Mouse (Mus musculus): ENCODE measurements around the gene Serpine1. TPM values are rescaled to one million over a fixed set of nuclear protein-coding genes. Genes with fewer than 3 reads are reported as not detected.

Serpine1 gene
- polyA plus RNA-seq, 1 experiment from 2014 or later, result 0.32 TPM

- Histone ChIP-seq H3K27ac (ENCODE audit: low read depth, low read length) (no peak overlapping the region), H3K4me3 (ENCODE audit: low read length) (no peak overlapping the region), H3K4me1 (ENCODE audit: control insufficient read depth, insufficient read depth, low read length) (no peaks in the 10 kb centered on the region), H3K27me3 (ENCODE audit: control insufficient read depth, insufficient read depth, low read length) (no peaks in the 10 kb centered on the region), H3K4me2 (replicated peaks; ENCODE audit: low read depth, low read length) (no peak overlapping the region), H3K9ac (ENCODE audit: low read depth, low read length) (no peak overlapping the region), H3K36me3 (ENCODE audit: control insufficient read depth, insufficient read depth, low read length) (no peaks in the 10 kb centered on the region), H3K9me3 (ENCODE audit: control insufficient read depth, low read length) (no peaks in the 10 kb centered on the region)
- 67% methylated on average over 28 of the region's 28 CpGs for WGBS
- no peak for ATAC-seq (ENCODE audit: low FRiP score, low TSS enrichment)
Measured at GRCm38 (mm10) chr5:137102575-137103522, 30.8 kb upstream of the Serpine1 start.

DNA sequence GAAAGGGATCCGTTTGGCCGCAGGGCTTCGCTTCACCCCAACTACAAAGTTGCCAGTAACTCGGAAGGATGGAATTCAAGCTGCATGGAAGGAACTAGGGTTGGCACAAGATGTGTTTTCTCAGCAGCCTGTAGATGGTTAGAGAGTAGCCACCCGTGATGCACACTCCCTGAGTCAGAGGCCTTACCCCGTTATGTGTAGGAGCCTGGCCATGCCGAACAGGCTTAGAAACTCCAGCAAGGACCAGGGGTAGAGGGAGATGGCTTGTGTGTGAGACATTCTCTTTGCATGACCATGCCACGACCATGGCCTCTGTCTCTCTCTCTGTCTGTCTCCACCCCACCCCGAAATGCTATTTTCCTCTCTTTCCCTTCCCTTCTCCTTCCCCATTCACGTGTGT is 30.0 kb upstream of the Serpine1 start:
- ATAC-seq (ENCODE audit: low FRiP score, low TSS enrichment), result no peak
- Histone ChIP-seq H3K27ac (ENCODE audit: low read depth, low read length) (no peak overlapping the region), H3K9ac (ENCODE audit: low read depth, low read length) (no peak overlapping the region), H3K4me2 (replicated peaks; ENCODE audit: low read depth, low read length) (no peak overlapping the region), H3K4me1 (ENCODE audit: control insufficient read depth, insufficient read depth, low read length) (no peaks in the 10 kb centered on the region), H3K27me3 (ENCODE audit: control insufficient read depth, insufficient read depth, low read length) (no peaks in the 10 kb centered on the region), H3K36me3 (ENCODE audit: control insufficient read depth, insufficient read depth, low read length) (no peaks in the 10 kb centered on the region), H3K9me3 (ENCODE audit: control insufficient read depth, low read length) (no peaks in the 10 kb centered on the region), H3K4me3 (ENCODE audit: low read length) (no peak overlapping the region)
- WGBS, result 71% methylated on average over 10 of the region's 10 CpGs

- H3K9me3 ChIP-seq (ENCODE audit: control insufficient read depth, low read length), result no peaks in the 10 kb centered on the region
- no peak overlapping the region for H3K27ac ChIP-seq (ENCODE audit: low read depth, low read length)
- H3K4me2 ChIP-seq (replicated peaks; ENCODE audit: low read depth, low read length), result no peak overlapping the region
- no peak overlapping the region for H3K9ac ChIP-seq (ENCODE audit: low read depth, low read length)
- H3K27me3 ChIP-seq (ENCODE audit: control insufficient read depth, insufficient read depth, low read length), result no peaks in the 10 kb centered on the region
- H3K4me3 ChIP-seq (ENCODE audit: low read length), result no peak overlapping the region
- no peaks in the 10 kb centered on the region for H3K36me3 ChIP-seq (ENCODE audit: control insufficient read depth, insufficient read depth, low read length)
- no peaks in the 10 kb centered on the region for H3K4me1 ChIP-seq (ENCODE audit: control insufficient read depth, insufficient read depth, low read length)
- 38% methylated on average over 4 of the region's 4 CpGs for WGBS
- no peak for ATAC-seq (ENCODE audit: low FRiP score, low TSS enrichment)
Measured at GRCm38 (mm10) chr5:137100660-137101059, 28.6 kb upstream of the Serpine1 start.

- H3K27me3 ChIP-seq (ENCODE audit: control insufficient read depth, insufficient read depth, low read length), result no peaks in the 10 kb centered on the region
- ATAC-seq (ENCODE audit: low FRiP score, low TSS enrichment), result no peak
- H3K4me2 ChIP-seq (replicated peaks; ENCODE audit: low read depth, low read length), result no peak overlapping the region
- H3K4me3 ChIP-seq (ENCODE audit: low read length), result no peak overlapping the region
- no peaks in the 10 kb centered on the region for H3K9me3 ChIP-seq (ENCODE audit: control insufficient read depth, low read length)
- H3K9ac ChIP-seq (ENCODE audit: low read depth, low read length), result no peak overlapping the region
- H3K27ac ChIP-seq (ENCODE audit: low read depth, low read length), result no peak overlapping the region
- WGBS, result 67% methylated on average over 11 of the region's 11 CpGs
- H3K36me3 ChIP-seq (ENCODE audit: control insufficient read depth, insufficient read depth, low read length), result no peaks in the 10 kb centered on the region
- no peaks in the 10 kb centered on the region for H3K4me1 ChIP-seq (ENCODE audit: control insufficient read depth, insufficient read depth, low read length)
Measured at GRCm38 (mm10) chr5:137098418-137098817, 26.4 kb upstream of the Serpine1 start.

DNA sequence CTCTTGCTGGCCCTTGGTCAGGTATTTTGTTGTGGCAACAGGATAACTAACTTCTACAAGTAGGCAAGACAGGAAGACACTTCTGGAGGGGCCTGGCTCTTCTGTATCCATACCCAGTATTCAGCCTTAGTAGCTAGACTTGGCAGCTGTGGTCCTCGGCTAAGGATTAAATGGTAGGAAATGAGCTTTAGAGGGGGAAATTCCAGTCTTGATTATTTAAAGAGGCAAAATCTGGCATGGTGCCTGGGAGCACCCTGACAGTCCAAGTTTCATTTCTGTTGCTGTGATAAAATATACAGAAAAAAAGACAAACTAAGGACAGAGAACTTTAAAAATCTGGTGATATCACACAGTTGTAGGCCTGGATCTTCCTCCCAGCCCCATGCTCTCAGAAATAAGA is 24.0 kb upstream of the Serpine1 start:
- WGBS, result 67% methylated on average over 1 of the region's 1 CpGs
- no peak for ATAC-seq (ENCODE audit: low FRiP score, low TSS enrichment)
- Histone ChIP-seq H3K4me1 (ENCODE audit: control insufficient read depth, insufficient read depth, low read length) (no peaks in the 10 kb centered on the region), H3K36me3 (ENCODE audit: control insufficient read depth, insufficient read depth, low read length) (no peaks in the 10 kb centered on the region), H3K27ac (ENCODE audit: low read depth, low read length) (no peak overlapping the region), H3K4me2 (replicated peaks; ENCODE audit: low read depth, low read length) (no peak overlapping the region), H3K4me3 (ENCODE audit: low read length) (no peak overlapping the region), H3K9me3 (ENCODE audit: control insufficient read depth, low read length) (no peaks in the 10 kb centered on the region), H3K27me3 (ENCODE audit: control insufficient read depth, insufficient read depth, low read length) (no peaks in the 10 kb centered on the region; the same call in 1 of the 2 replicates), H3K9ac (ENCODE audit: low read depth, low read length) (no peak overlapping the region)

- no peak overlapping the region for H3K4me2 ChIP-seq (replicated peaks; ENCODE audit: low read depth, low read length)
- H3K9me3 ChIP-seq (ENCODE audit: control insufficient read depth, low read length), result no peaks in the 10 kb centered on the region
- no peak for ATAC-seq (ENCODE audit: low FRiP score, low TSS enrichment)
- no peak overlapping the region for H3K4me3 ChIP-seq (ENCODE audit: low read length)
- no peaks in the 10 kb centered on the region for H3K4me1 ChIP-seq (ENCODE audit: control insufficient read depth, insufficient read depth, low read length)
- H3K36me3 ChIP-seq (ENCODE audit: control insufficient read depth, insufficient read depth, low read length), result no peaks in the 10 kb centered on the region
- H3K9ac ChIP-seq (ENCODE audit: low read depth, low read length), result no peak overlapping the region
- 86% methylated on average over 10 of the region's 10 CpGs for WGBS
- no peaks in the 10 kb centered on the region; the same call in 1 of the 2 replicates for H3K27me3 ChIP-seq (ENCODE audit: control insufficient read depth, insufficient read depth, low read length)
- H3K27ac ChIP-seq (ENCODE audit: low read depth, low read length), result no peak overlapping the region
Measured at GRCm38 (mm10) chr5:137095135-137095534, 23.1 kb upstream of the Serpine1 start.

GRCm38 (mm10) chr5:137093720-137094119 is 21.7 kb upstream of the Serpine1 start:
- no peaks in the 10 kb centered on the region; the same call in 1 of the 2 replicates for H3K27me3 ChIP-seq (ENCODE audit: control insufficient read depth, insufficient read depth, low read length)
- 34% methylated on average over 9 of the region's 9 CpGs for WGBS

DNA sequence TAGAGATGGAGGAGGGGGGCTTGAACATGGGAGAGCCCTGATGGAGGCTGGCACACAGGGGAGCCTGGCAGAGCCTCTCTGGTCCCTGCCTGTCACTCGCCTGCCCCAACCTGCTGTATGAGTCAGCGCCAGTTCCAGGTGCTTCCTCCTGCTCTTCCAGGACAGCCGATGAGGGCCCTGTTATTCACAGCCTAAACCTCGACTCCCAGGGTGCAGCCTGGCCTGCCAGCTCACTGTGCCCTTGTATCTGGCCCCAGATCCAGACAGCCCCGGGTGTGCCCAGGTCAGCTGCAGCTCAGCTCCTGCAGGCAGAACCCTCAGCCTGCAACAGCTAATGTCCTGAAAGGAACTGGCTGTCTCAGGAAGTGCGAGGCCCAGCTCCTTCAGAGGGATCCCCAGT is 19.5 kb upstream of the Serpine1 start:
- Histone ChIP-seq H3K36me3 (ENCODE audit: control insufficient read depth, insufficient read depth, low read length) (no peaks in the 10 kb centered on the region), H3K4me2 (replicated peaks; ENCODE audit: low read depth, low read length) (no peak overlapping the region), H3K27ac (ENCODE audit: low read depth, low read length) (no peak overlapping the region), H3K4me1 (ENCODE audit: control insufficient read depth, insufficient read depth, low read length) (no peaks in the 10 kb centered on the region), H3K9me3 (ENCODE audit: control insufficient read depth, low read length) (no peaks in the 10 kb centered on the region), H3K27me3 (ENCODE audit: control insufficient read depth, insufficient read depth, low read length) (no peaks in the 10 kb centered on the region; the same call in 1 of the 2 replicates), H3K4me3 (ENCODE audit: low read length) (no peak overlapping the region), H3K9ac (ENCODE audit: low read depth, low read length) (no peak overlapping the region)
- no peak for ATAC-seq (ENCODE audit: low FRiP score, low TSS enrichment)
- 63% methylated on average over 6 of the region's 6 CpGs for WGBS

More at GRCm38 (mm10) chr5:137093720-137094119, 21.7 kb upstream of the Serpine1 start:
- H3K9ac ChIP-seq (ENCODE audit: low read depth, low read length), result no peak overlapping the region
- ATAC-seq (ENCODE audit: low FRiP score, low TSS enrichment), result no peak
- no peaks in the 10 kb centered on the region for H3K9me3 ChIP-seq (ENCODE audit: control insufficient read depth, low read length)
- no peak overlapping the region for H3K27ac ChIP-seq (ENCODE audit: low read depth, low read length)
- no peak overlapping the region for H3K4me2 ChIP-seq (replicated peaks; ENCODE audit: low read depth, low read length)
- H3K4me3 ChIP-seq (ENCODE audit: low read length), result no peak overlapping the region
- H3K36me3 ChIP-seq (ENCODE audit: control insufficient read depth, insufficient read depth, low read length), result no peaks in the 10 kb centered on the region
- H3K4me1 ChIP-seq (ENCODE audit: control insufficient read depth, insufficient read depth, low read length), result no peaks in the 10 kb centered on the region

DNA sequence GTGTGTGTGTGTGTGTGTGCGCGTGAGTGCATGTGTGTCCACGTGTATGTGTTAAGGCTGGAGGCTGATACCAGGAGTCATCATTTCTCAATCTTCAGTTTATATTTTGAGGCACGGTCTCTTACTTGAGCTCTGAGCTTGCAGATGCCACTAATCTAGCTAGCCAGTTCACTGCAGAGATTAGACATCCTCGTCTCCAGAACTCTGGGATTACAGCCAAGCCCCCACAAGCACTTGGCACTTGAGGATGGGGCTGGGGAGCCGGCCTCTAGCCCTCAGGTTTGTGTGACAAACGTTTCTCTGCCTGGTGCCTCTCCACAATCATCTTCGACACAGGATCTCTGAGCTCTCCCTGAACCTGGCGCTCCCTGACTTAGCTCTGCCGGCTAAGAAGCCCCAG is 18.8 kb upstream of the Serpine1 start:
- no peak overlapping the region for H3K9ac ChIP-seq (ENCODE audit: low read depth, low read length)
- H3K4me2 ChIP-seq (replicated peaks; ENCODE audit: low read depth, low read length), result no peak overlapping the region
- H3K9me3 ChIP-seq (ENCODE audit: control insufficient read depth, low read length), result no peaks in the 10 kb centered on the region
- H3K36me3 ChIP-seq (ENCODE audit: control insufficient read depth, insufficient read depth, low read length), result no peaks in the 10 kb centered on the region
- WGBS, result 78% methylated on average over 10 of the region's 10 CpGs
- no peak overlapping the region for H3K4me3 ChIP-seq (ENCODE audit: low read length)
- no peak overlapping the region for H3K27ac ChIP-seq (ENCODE audit: low read depth, low read length)
- no peaks in the 10 kb centered on the region for H3K4me1 ChIP-seq (ENCODE audit: control insufficient read depth, insufficient read depth, low read length)
- no peak for ATAC-seq (ENCODE audit: low FRiP score, low TSS enrichment)
- H3K27me3 ChIP-seq (ENCODE audit: control insufficient read depth, insufficient read depth, low read length), result no peaks in the 10 kb centered on the region; the same call in 1 of the 2 replicates
